Mouse (Mus musculus): ENCODE measurements at regions not wholly inside any gene's neighbourhood (a gene's known extent, or its start where the extent isn't known, plus 50 kb on each side); places are given as distances from the start of the nearest gene placed in this dataset.

GRCm38 (mm10) chr9:81726542-81726941, 92.9 kb upstream of the Htr1b start:
- no peak overlapping the region for H3K27ac ChIP-seq (ENCODE audit: low read depth, low read length)
- H3K4me3 ChIP-seq (ENCODE audit: low read depth, low read length): no peak overlapping the region
- H3K4me2 ChIP-seq (ENCODE audit: low read length): no peak overlapping the region
- H3K9ac ChIP-seq (ENCODE audit: low read length): no peak overlapping the region
- ATAC-seq: no peak
- DNase-seq (ENCODE audit: low spot score): peak; percentile 34
- no peaks in the 10 kb centered on the region for H3K4me1 ChIP-seq (ENCODE audit: control insufficient read depth, insufficient read depth, low read length)
- no peaks in the 10 kb centered on the region for H3K36me3 ChIP-seq (ENCODE audit: control insufficient read depth, insufficient read depth, low read length)
- H3K27me3 ChIP-seq (replicated peaks; ENCODE audit: control insufficient read depth, insufficient read depth, low read length): no peaks in the 10 kb centered on the region
- H3K9me3 ChIP-seq (replicated peaks; ENCODE audit: control insufficient read depth, low read length): no peaks in the 10 kb centered on the region

- no peak for DNase-seq (ENCODE audit: low spot score)
- 90% methylated on average over 1 of the region's 1 CpGs for WGBS
Measured at GRCm38 (mm10) chr9:81720103-81720502, 86.5 kb upstream of the Htr1b start.

GRCm38 (mm10) chr9:81716980-81717868, 83.6 kb upstream of the Htr1b start:
- H3K9me3 ChIP-seq (replicated peaks; ENCODE audit: control insufficient read depth, low read length): no peaks in the 10 kb centered on the region
- no peak overlapping the region for H3K9ac ChIP-seq (ENCODE audit: low read length)
- H3K36me3 ChIP-seq (ENCODE audit: control insufficient read depth, insufficient read depth, low read length): no peaks in the 10 kb centered on the region
- no peak overlapping the region for H3K4me2 ChIP-seq (ENCODE audit: low read length)
- 81% methylated on average over 4 of the region's 4 CpGs for WGBS
- DNase-seq (ENCODE audit: low spot score) (no peak), ATAC-seq (no peak)
- no peaks in the 10 kb centered on the region for H3K27me3 ChIP-seq (replicated peaks; ENCODE audit: control insufficient read depth, insufficient read depth, low read length)
- H3K4me3 ChIP-seq (ENCODE audit: low read depth, low read length): no peak overlapping the region
- H3K4me1 ChIP-seq (ENCODE audit: control insufficient read depth, insufficient read depth, low read length): no peaks in the 10 kb centered on the region
- no peak overlapping the region for H3K27ac ChIP-seq (ENCODE audit: low read depth, low read length)

More at GRCm38 (mm10) chr9:81720103-81720502, 86.5 kb upstream of the Htr1b start:
- Histone ChIP-seq H3K27ac (ENCODE audit: low read depth, low read length) (no peak overlapping the region), H3K36me3 (ENCODE audit: control insufficient read depth, insufficient read depth, low read length) (no peaks in the 10 kb centered on the region), H3K9me3 (replicated peaks; ENCODE audit: control insufficient read depth, low read length) (no peaks in the 10 kb centered on the region), H3K27me3 (replicated peaks; ENCODE audit: control insufficient read depth, insufficient read depth, low read length) (no peaks in the 10 kb centered on the region), H3K4me3 (ENCODE audit: low read depth, low read length) (no peak overlapping the region), H3K4me2 (ENCODE audit: low read length) (no peak overlapping the region), H3K4me1 (ENCODE audit: control insufficient read depth, insufficient read depth, low read length) (no peaks in the 10 kb centered on the region), H3K9ac (ENCODE audit: low read length) (no peak overlapping the region)
- no peak for ATAC-seq

- no peak for ATAC-seq
- no peak for DNase-seq (ENCODE audit: low spot score)
- Histone ChIP-seq H3K4me2 (ENCODE audit: low read length) (no peak overlapping the region), H3K9ac (ENCODE audit: low read length) (no peak overlapping the region), H3K4me3 (ENCODE audit: low read depth, low read length) (no peak overlapping the region), H3K27me3 (replicated peaks; ENCODE audit: control insufficient read depth, insufficient read depth, low read length) (no peaks in the 10 kb centered on the region), H3K4me1 (ENCODE audit: control insufficient read depth, insufficient read depth, low read length) (no peaks in the 10 kb centered on the region), H3K9me3 (replicated peaks; ENCODE audit: control insufficient read depth, low read length) (no peaks in the 10 kb centered on the region), H3K27ac (ENCODE audit: low read depth, low read length) (no peak overlapping the region), H3K36me3 (ENCODE audit: control insufficient read depth, insufficient read depth, low read length) (no peaks in the 10 kb centered on the region)
Measured at GRCm38 (mm10) chr9:81691351-81691750, 57.7 kb upstream of the Htr1b start.

GRCm38 (mm10) chr9:81689744-81690143, 56.1 kb upstream of the Htr1b start:
- DNase-seq (ENCODE audit: low spot score) (no peak), ATAC-seq (no peak)
- Histone ChIP-seq H3K4me1 (ENCODE audit: control insufficient read depth, insufficient read depth, low read length) (no peaks in the 10 kb centered on the region), H3K4me3 (ENCODE audit: low read depth, low read length) (no peak overlapping the region), H3K9me3 (replicated peaks; ENCODE audit: control insufficient read depth, low read length) (no peaks in the 10 kb centered on the region), H3K9ac (ENCODE audit: low read length) (no peak overlapping the region), H3K27me3 (replicated peaks; ENCODE audit: control insufficient read depth, insufficient read depth, low read length) (no peaks in the 10 kb centered on the region), H3K36me3 (ENCODE audit: control insufficient read depth, insufficient read depth, low read length) (no peaks in the 10 kb centered on the region), H3K4me2 (ENCODE audit: low read length) (no peak overlapping the region), H3K27ac (ENCODE audit: low read depth, low read length) (no peak overlapping the region)
- WGBS: 92% methylated on average over 3 of the region's 3 CpGs
